Mouse (Mus musculus): ENCODE data around the gene Nup160.

DNA sequence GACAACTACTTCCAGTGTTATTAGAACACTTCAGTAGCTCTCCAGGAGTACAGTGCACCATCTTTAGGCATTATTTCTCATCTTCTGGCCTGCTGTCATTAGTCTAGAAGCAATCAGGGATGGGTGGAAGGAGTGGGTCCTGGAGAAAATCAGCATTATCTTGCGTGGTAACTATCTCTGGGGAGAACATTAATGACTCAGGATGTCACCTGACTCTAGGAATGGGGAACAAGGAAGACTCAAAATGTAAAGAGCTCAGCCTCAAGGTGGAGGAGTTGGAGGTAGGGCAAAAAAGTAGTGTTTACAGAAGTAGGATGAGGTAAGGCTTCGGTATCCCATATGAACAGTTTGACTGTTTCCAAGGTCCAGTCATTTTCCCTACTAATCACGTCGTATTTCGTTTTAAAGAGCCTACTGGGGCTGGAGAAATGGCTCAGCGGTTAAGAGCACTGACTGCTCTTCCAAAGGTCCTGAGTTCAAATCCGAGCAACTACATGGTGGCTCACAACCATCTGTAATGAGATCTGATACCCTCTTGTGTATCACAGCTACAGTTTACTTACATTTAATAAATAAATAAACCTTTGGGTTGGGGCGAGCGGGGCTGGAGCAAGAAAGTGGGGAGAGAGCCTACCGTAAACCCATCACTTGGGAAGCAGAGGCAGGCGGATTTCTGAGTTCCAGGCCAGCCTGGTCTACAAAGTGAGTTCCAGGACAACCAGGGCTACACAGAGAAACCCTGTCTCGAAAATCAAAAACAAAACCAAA lies 67.5 kb downstream of the Nup160 start:
- TF ChIP-seq CTCF (IDR thresholded peaks at IDR 0.05; ENCODE audit: control insufficient read depth, insufficient read depth, insufficient read length): no peak
- TF ChIP-seq MAX (IDR thresholded peaks at IDR 0.05): no peak
